Mouse (Mus musculus) heart, embryonic 12.5 days (tissue): Measurements from ENCODE around the gene Olfr134. TPM values are rescaled to one million over a fixed set of nuclear protein-coding genes. Genes with fewer than 3 reads are reported as not detected.
"Not testable (repeated sequence)": the region's sequence is repeated elsewhere in the genome, so short reads cannot be mapped to it uniquely, and the experiment has no call there.

ENCODE experiments used
- ATAC-seq: fragments of 200-750 bp; cut with Nextera tagmentation; 2 replicates; pipeline ENCODE4 v1.8.0; 2017; ENCODE audit warnings: moderate TSS enrichment, moderate library complexity; ENCODE audit not compliant: insufficient number of reproducible peaks, low FRiP score
- H3K27ac ChIP-seq: fragments of 300-500 bp; sonication (generic); 2 replicates; pipeline ENCODE4 v1.5.1; 2016; ENCODE audit warnings: mild to moderate bottlenecking, moderate library complexity; ENCODE audit not compliant: poor library complexity, severe bottlenecking
- H3K27me3 ChIP-seq: fragments of 300-500 bp; sonication (generic); replicated peaks from 2 replicates; pipeline ENCODE4 v1.6.1; 2016; ENCODE audit warnings: mild to moderate bottlenecking, moderate library complexity
- H3K36me3 ChIP-seq: fragments of 300-500 bp; sonication (generic); 2 replicates; pipeline ENCODE4 v1.6.1; 2016; ENCODE audit warnings: mild to moderate bottlenecking, moderate library complexity
- H3K4me1 ChIP-seq: fragments of 300-500 bp; sonication (generic); replicated peaks from 2 replicates; pipeline ENCODE4 v1.6.1; 2016; ENCODE audit warnings: mild to moderate bottlenecking
- H3K4me2 ChIP-seq: fragments of 300-500 bp; sonication (generic); 2 replicates; pipeline ENCODE4 v1.6.1; 2016; ENCODE audit warnings: mild to moderate bottlenecking, moderate library complexity
- H3K4me3 ChIP-seq: fragments of 300-500 bp; sonication (generic); 2 replicates; pipeline ENCODE4 v1.5.1; 2016; ENCODE audit warnings: mild to moderate bottlenecking
- H3K9ac ChIP-seq: fragments of 300-500 bp; sonication (generic); 2 replicates; pipeline ENCODE4 v1.6.1; 2016; ENCODE audit warnings: mild to moderate bottlenecking, moderate library complexity
- H3K9me3 ChIP-seq: fragments of 300-500 bp; sonication (generic); replicated peaks from 2 replicates; pipeline ENCODE4 v1.6.1; 2016; ENCODE audit warnings: mild to moderate bottlenecking, moderate library complexity
- WGBS: fragments of 180-500 bp; shearing (Covaris S2); methylation state at CpG from one replicate; pipeline ENCODE4 v1.1.7; 2016; 5-methylcytosine and 5-hydroxymethylcytosine counted together
- polyA plus RNA-seq: library from polyadenylated mRNA; unstranded; fragments of >200 nt; fragmentation: Nextera tagmentation; extraction: Ambion mirVana; gene quantifications from 2 replicates; pipeline ENCODE4 v1.2.1, GENCODE M21; 2016

The Olfr134 gene
- polyA plus RNA-seq: not detected in 2 replicates

- Histone ChIP-seq H3K36me3 (no peaks in the 10 kb centered on the region), H3K27ac (no peak within 1 kb of the TSS), H3K9ac (no peak within 1 kb of the TSS), H3K27me3 (no peaks in the 10 kb centered on the region), H3K4me3 (no peak within 1 kb of the TSS), H3K4me2 (no peak within 1 kb of the TSS), H3K4me1 (no peaks in the 10 kb centered on the region), H3K9me3 (no peaks in the 10 kb centered on the region)
- 72% methylated on average over 3 of the region's 3 CpGs for WGBS
- no peak for ATAC-seq
Measured at GRCm38 (mm10) chr17:38171088-38171487, at the start of gene Olfr134. Gene Olfr134, plus strand, starts transcription at chr17:38171388.

GRCm38 (mm10) chr17:38124199-38124598 lies 47.0 kb upstream of the Olfr134 start:
- not testable (repeated sequence) for H3K4me1 ChIP-seq, H3K9me3 ChIP-seq, H3K36me3 ChIP-seq, ATAC-seq, H3K4me3 ChIP-seq, H3K9ac ChIP-seq, H3K4me2 ChIP-seq, H3K27me3 ChIP-seq, H3K27ac ChIP-seq
- 64% methylated on average over 1 of the region's 1 CpGs for WGBS

DNA sequence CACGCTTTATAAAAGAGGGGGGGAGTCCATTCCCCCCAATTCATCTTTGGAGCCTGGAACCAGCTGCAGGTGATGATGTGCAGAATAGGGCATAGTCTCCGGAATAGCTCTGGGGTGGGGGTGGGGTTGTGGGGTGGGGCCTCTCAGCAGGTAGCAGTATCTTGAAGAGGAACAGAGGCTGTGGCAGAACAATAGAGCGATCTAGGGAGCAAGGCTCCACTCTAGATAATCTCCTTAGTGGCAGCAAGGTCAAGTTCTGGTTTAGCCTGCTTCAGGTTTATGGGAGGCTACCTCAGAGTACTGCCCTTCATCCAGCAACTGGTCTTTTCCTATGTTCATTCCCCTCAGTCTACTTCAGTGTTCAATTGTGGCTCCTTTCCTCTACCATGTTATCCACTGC lies 45.8 kb upstream of the Olfr134 start:
- ATAC-seq, H3K36me3 ChIP-seq, H3K9me3 ChIP-seq, H3K27ac ChIP-seq, H3K9ac ChIP-seq, H3K4me2 ChIP-seq, H3K4me3 ChIP-seq, H3K4me1 ChIP-seq, H3K27me3 ChIP-seq: not testable (repeated sequence)
- 61% methylated on average over 3 of the region's 3 CpGs for WGBS

GRCm38 (mm10) chr17:38134426-38134825 lies 36.8 kb upstream of the Olfr134 start, which contains the start of gene Olfr132:
Gene Olfr132, minus strand, starts transcription at chr17:38134526.
- 72% methylated on average over 1 of the region's 1 CpGs for WGBS
- H3K4me1 ChIP-seq: no peaks in the 10 kb centered on the region
- no peak within 1 kb of the TSS for H3K4me3 ChIP-seq
- no peaks in the 10 kb centered on the region for H3K27me3 ChIP-seq
- H3K9me3 ChIP-seq: peaks cover 6% of the 10 kb centered on the region; the same call in 1 of the 2 replicates
- no peak for ATAC-seq
- no peak within 1 kb of the TSS for H3K4me2 ChIP-seq
- no peaks in the 10 kb centered on the region for H3K36me3 ChIP-seq
- no peak within 1 kb of the TSS for H3K27ac ChIP-seq
- H3K9ac ChIP-seq: no peak within 1 kb of the TSS

DNA sequence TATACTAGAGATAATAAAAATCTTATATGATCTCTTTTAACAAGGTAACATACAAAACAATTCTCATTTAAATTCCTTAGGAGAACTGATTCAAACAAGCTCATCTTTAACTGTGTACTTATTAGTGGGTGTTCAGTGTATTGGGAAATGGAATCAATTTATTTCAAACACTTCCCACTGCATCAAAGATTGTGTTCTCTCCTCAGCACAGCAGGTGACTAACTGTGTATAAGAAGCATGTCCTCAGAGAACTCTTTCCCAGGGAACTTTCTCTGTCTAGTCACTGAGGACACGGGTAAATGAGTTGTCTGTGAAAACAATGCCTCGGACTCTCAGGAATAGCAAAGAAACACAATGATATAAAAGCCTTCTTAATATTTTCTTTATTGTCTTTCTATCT lies 26.2 kb upstream of the Olfr134 start, which contains the start of gene Olfr133:
Gene Olfr133 (plus strand): TSS at position 301 of the 400 bp plus-strand sequence.
- 71% methylated on average over 2 of the region's 2 CpGs for WGBS
- no peak for ATAC-seq
- Histone ChIP-seq H3K9me3 (no peaks in the 10 kb centered on the region), H3K4me3 (no peak within 1 kb of the TSS), H3K27ac (no peak within 1 kb of the TSS), H3K9ac (no peak within 1 kb of the TSS), H3K36me3 (no peaks in the 10 kb centered on the region), H3K4me2 (no peak within 1 kb of the TSS), H3K27me3 (no peaks in the 10 kb centered on the region), H3K4me1 (no peaks in the 10 kb centered on the region)

DNA sequence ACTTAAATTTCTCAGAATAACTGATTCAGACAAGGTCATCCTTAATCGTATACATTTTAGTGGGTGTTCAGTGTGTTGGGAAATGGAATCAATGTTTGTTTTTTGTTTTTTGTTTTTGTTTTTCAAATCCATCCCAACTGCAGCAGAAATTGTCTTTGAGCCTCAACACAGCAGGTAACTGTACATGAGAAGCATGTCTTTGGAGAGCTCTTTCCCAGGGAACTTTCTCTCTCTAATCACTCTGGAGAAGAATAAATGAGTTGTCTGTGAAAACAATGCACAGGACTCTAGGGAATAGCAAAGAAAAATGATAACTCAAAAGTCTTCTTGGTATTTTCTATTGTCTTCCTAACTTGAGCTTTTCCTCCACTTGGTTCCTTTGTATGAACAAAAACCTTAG lies 32.8 kb downstream of the Olfr134 start, which contains the start of gene Olfr135:
Gene Olfr135 (plus strand): TSS at position 301 of the 400 bp plus-strand sequence.
- no peak within 1 kb of the TSS for H3K4me3 ChIP-seq
- H3K27me3 ChIP-seq: no peaks in the 10 kb centered on the region
- H3K36me3 ChIP-seq: no peaks in the 10 kb centered on the region
- no peak for ATAC-seq
- H3K27ac ChIP-seq: no peak within 1 kb of the TSS
- H3K9me3 ChIP-seq: peaks cover 15% of the 10 kb centered on the region
- H3K4me2 ChIP-seq: no peak within 1 kb of the TSS
- WGBS: 81% methylated on average over 1 of the region's 1 CpGs
- H3K9ac ChIP-seq: no peak within 1 kb of the TSS
- H3K4me1 ChIP-seq: no peaks in the 10 kb centered on the region

Other genes starting within 250 kb of the Olfr134 start
- gene Olfr761, start 218.3 kb upstream of the Olfr134 start, polyA plus RNA-seq: not detected in 2 replicates
- not detected in 2 replicates for gene Olfr129, start 111.3 kb upstream of the Olfr134 start, polyA plus RNA-seq
- not detected in 2 replicates for gene Olfr130, start 107.5 kb upstream of the Olfr134 start, polyA plus RNA-seq
- not detected in 2 replicates for gene Olfr131, start 82.7 kb upstream of the Olfr134 start, polyA plus RNA-seq
- not detected in 2 replicates for gene Olfr132, start 36.9 kb upstream of the Olfr134 start, polyA plus RNA-seq
- gene Olfr133, start 26.1 kb upstream of the Olfr134 start, polyA plus RNA-seq: not detected in 2 replicates
- gene Olfr135, start 32.9 kb downstream of the Olfr134 start, polyA plus RNA-seq: not detected in 2 replicates
- not detected in 2 replicates for gene Olfr138, start 89.6 kb downstream of the Olfr134 start, polyA plus RNA-seq
- not detected in 2 replicates for gene Olfr137, start 136.2 kb downstream of the Olfr134 start, polyA plus RNA-seq
- gene Olfr136, start 158.4 kb downstream of the Olfr134 start, polyA plus RNA-seq: not detected in 2 replicates
- not detected in 2 replicates for gene Esp36, start 248.8 kb downstream of the Olfr134 start, polyA plus RNA-seq